Mouse (Mus musculus) neutrophil, adult 5-6 weeks (primary cell): Measurements from ENCODE around the gene Bloc1s4. TPM values are rescaled to one million over a fixed set of nuclear protein-coding genes. Genes with fewer than 3 reads are reported as not detected.
"Not testable (repeated sequence)": the region's sequence is repeated elsewhere in the genome, so short reads cannot be mapped to it uniquely, and the experiment has no call there.

Experiments
- ATAC-seq: fragments of 151-379, 151-347 bp; 2 replicates; pipeline ENCODE4 v1.8.0; 2017; ENCODE audit warnings: mild to moderate bottlenecking, moderate TSS enrichment; ENCODE audit not compliant: insufficient number of reproducible peaks, poor library complexity, low FRiP score, severe bottlenecking; ENCODE audit errors: extremely low read depth
- total RNA-seq: library from RNA; stranded (forward); fragments of 200-1000 nt; gene quantifications from 2 replicates; pipeline ENCODE4 v1.2.3, GENCODE M21; 2017

Bloc1s4 gene
- 20.6 and 23.5 TPM in 2 replicates for total RNA-seq

GRCm38 (mm10) chr5:36748536-36749061 is at the start of gene Bloc1s4:
Bloc1s4 (minus strand) TSS chr5:36748650.
- peak; percentile 94 for ATAC-seq

GRCm38 (mm10) chr5:36797291-36797690 is 48.8 kb upstream of the Bloc1s4 start:
- no peak for ATAC-seq

- peak; percentile 94 for ATAC-seq
These were observed 48.0 kb upstream of the Bloc1s4 start, which contains the start of gene Mrfap1 for GRCm38 (mm10) chr5:36796296-36797014. Mrfap1 (minus strand) TSS chr5:36796772.

DNA sequence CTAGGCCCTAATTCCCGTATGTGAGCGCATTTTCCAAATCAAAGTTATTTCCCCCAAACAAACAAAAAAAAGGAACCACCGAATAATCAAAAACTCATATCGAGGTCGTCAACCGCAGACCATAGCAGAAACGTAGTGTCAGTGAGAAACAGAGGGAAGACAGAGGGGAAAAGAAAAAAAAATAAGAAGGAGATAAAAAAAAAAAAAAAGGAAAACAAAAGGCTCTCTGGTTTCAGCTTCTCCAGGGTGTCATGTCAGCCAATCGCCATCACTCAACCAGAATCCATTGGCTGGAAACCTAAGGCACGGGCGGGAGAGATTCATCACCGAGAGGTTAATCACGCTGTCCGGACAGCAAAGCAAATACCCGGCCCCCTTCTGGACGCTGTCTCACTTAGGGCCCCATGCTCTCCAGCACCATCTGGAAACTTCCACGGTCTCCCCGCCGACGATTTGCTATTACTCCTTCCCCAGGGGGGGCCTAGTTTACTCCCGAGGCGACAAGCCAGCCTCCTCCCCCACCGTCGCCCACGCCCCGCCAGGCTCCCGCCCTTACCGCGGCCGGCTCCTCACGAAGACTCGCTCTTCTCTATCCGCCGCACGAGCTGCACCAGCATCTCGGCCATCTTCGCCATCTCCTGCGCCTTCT is 47.3 kb upstream of the Bloc1s4 start:
- not testable (repeated sequence) for ATAC-seq

DNA sequence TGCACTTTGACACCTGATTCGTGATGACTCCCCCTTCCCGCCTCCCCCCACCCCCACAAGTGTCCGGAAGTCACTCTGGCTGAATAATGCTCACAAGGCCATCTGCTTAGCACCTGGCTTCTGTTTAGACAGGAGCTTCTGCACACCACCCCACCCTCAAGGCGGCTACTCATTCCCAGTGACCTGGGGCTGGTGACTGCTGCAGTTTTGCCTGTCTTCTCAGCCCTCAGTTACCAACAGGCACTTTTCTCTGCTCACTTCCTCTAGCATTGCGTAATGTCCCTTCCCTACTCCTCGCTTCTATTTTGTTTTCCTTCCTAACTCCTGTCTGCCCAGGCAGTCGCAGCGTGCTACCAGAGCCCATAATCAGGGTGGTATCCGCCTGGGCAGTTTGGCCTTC is 43.4 kb upstream of the Bloc1s4 start:
- no peak for ATAC-seq

- no peak for ATAC-seq
These were observed 37.6 kb upstream of the Bloc1s4 start for GRCm38 (mm10) chr5:36786052-36786451.

GRCm38 (mm10) chr5:36779512-36779911 is 31.1 kb upstream of the Bloc1s4 start:
- ATAC-seq, result no peak

- ATAC-seq, result no peak
These were observed 30.5 kb upstream of the Bloc1s4 start for GRCm38 (mm10) chr5:36778901-36779300.

GRCm38 (mm10) chr5:36777186-36777585 is 28.7 kb upstream of the Bloc1s4 start:
- ATAC-seq, result no peak

GRCm38 (mm10) chr5:36776021-36776575 is 27.6 kb upstream of the Bloc1s4 start:
- no peak for ATAC-seq

GRCm38 (mm10) chr5:36775317-36775716 is 26.9 kb upstream of the Bloc1s4 start:
- ATAC-seq, result no peak

- no peak for ATAC-seq
These were observed 24.1 kb upstream of the Bloc1s4 start for GRCm38 (mm10) chr5:36772586-36772985.

GRCm38 (mm10) chr5:36769603-36770002 is 21.2 kb upstream of the Bloc1s4 start:
- no peak for ATAC-seq

DNA sequence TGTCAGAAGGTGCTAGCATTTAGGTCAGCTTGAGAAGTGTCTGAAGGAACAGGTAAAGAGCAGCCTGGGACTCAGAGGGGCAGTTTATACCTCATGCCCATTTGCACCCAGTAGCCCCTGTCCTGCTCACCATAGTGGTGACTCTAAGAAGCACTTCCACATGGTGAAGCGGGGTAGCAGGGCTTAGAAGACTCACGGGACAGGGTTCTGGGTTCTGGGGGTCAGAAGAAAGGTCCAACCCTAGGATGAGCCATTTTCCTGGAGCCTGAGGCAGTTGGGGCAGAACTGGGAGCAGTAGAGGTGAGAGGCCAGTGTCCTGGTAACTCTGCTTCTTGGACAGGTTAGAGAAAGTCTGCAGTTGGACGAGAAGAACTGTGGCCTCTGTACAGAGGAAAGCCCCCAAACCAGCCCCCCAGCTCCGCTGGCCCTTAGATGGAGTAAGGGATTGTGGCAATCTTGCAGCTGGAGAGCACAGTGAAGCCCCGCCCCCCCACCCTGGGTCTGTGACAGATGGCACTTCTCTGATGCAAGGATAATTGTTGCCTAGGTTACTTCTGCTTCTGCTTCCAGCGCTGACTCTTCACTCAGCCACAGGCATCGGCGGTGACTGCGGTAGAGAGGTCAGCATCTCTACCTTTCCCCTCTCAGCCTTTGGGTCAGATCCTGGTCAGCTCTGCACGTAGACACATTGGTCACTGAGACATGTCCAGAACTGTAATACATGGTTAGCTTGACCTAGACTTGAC is 18.7 kb upstream of the Bloc1s4 start:
- ATAC-seq, result peak; percentile 42; the same call in 1 of the 2 replicates

DNA sequence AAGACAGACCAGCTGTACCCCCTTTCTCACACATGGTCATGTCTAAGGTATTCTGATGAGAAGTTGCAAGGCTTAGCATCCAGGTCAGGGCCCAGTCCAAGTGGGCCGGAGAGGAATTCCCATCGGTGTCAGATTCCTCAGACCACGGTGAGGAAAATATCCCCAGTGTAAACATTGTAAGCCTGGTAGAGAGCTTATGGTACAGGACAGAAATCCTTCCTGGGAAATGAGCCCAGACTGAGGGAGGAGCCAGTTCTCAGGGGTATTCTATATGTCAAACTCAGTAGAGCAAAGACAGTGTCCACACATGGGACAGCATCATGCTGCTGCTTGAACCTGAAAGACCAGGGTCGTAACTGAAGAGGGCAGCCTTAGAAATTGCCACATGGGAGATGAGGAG is 11.4 kb upstream of the Bloc1s4 start:
- no peak for ATAC-seq

DNA sequence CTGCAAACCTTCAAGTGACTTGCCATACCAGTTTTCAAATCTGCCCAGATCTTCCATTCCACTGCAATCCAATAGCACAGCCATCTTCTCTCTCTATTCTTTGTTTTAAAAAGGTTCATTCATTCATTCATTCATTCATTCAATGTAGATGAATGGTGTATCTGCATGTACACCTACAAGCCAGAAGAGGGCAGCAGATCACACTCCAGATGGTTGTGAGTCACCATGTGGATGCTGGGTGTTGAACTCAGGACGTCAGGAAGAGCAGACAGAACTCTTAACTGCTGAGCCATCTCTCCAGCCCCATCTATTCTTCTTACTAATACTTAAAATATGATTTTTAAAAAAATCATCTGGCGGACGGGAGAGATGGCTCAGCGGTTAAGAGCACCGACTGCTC is 8.6 kb upstream of the Bloc1s4 start:
- ATAC-seq, result peak; percentile 70; the same call in 1 of the 2 replicates

DNA sequence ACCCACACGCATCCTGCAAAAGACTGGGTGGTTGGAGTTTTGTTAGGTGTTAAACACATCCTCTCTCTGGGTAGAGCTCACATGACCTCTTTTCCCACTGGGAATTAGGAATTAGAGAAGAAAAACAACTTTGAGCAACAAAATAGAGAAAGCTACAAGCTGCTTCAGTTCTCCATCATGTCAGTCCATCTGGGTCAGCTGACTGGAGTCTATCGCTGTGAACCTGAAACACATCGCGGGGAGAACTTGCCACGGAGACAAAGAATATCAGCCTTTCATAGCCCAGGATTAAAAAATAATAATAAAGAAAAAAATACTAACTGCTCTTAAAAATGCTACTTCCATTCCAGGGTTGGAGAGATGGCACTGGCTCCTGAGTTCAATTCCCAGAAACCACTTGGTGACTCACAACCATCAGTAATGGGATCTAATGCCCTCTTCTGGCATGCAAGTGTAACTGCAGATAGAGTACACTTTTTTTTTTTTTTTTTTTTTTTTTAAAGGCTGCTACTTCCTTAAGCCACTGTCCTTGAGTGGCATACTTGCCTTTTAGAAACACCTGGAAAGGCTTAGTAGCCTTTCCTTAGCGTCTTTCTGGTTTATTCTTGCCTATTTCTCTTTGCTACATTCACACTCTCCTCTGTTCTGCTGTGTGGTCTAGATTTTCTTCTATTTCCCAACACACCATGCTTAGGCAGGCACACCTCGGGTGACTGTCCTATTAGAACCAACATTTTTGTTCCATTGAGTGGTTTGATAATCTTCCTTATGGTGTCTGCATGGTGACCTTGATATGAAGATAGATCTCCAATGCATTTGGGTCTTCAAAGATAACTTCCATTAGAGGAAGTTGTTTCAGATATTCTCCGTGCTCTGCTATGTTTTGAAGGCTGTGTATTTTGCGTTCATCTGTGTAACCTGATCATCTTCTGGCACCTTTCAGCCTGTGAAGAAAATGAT is 1.9 kb upstream of the Bloc1s4 start:
- no peak for ATAC-seq
